Mouse (Mus musculus) left cerebral cortex, postnatal 25 days (tissue): ENCODE measurements around the gene Scp2. TPM values are rescaled to one million over a fixed set of nuclear protein-coding genes. Genes with fewer than 3 reads are reported as not detected.
"Not testable (repeated sequence)": the region's sequence is repeated elsewhere in the genome, so short reads cannot be mapped to it uniquely, and the experiment has no call there.

ENCODE experiments used
- DNase-seq, 2 experiments: peaks; one replicate each; pipeline ENCODE4 v3.0.0; 2022; ENCODE audit warnings: low spot score in 2 of 2, mixed read lengths in 1 of 2
- intact Hi-C: fragments of 180-260 bp; cut with DNase I; formaldehyde crosslinking; loops from one replicate; pipeline ENCODE4 v1.15.1; 2025
- total RNA-seq, 2 experiments: library from RNA; stranded (reverse); gene quantifications; 2 replicates each; pipeline ENCODE4 v1.2.3; 2021

Gene Scp2
- total RNA-seq, result 100 to 1,000 TPM; 101 to 105 TPM

DNA sequence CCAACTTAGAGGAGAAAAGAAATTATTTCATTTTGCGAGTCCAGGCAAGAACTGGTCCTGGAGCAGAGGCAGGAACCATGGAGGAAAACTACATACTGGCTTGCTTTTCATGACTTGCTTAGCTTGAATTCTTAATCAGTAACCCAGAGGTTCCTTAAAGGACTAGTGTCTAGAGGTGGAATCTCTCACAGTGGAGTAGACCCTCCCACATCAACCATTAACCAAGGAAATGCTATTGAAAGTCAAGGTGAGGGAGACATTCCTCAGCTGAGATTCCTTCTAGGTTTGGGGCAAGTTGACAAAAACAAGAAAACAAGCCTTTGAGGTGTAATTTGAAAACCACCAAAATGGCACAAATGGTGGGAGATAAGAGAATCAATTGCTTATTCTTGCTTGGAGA, at the start of gene Scp2:
TSS of gene Scp2 (minus strand) at position 119 of the 400 bp plus-strand sequence.
- intact Hi-C loops, result no loop called here
- no peak for DNase-seq

- DNase-seq, result no peak
- intact Hi-C loops, result no loop called here
Measured at GRCm38 (mm10) chr4:108192821-108193323, 48.1 kb upstream of the Scp2 start.

GRCm38 (mm10) chr4:108182278-108182677, 37.5 kb upstream of the Scp2 start:
- no peak for DNase-seq
- intact Hi-C loops, result no loop called here

- intact Hi-C loops, result no loop called here
- no peak for DNase-seq
Measured at GRCm38 (mm10) chr4:108168056-108168455, 23.3 kb upstream of the Scp2 start.

GRCm38 (mm10) chr4:108166874-108167273, 22.1 kb upstream of the Scp2 start:
- intact Hi-C loops, result no loop called here

GRCm38 (mm10) chr4:108165152-108165895, 20.5 kb upstream of the Scp2 start, which contains the start of gene Echdc2:
Echdc2 (plus strand) TSS chr4:108165437.
- intact Hi-C loops, result no loop called here
- peak in 1 of 2 experiments; percentile 10 for DNase-seq

More at GRCm38 (mm10) chr4:108166874-108167273, 22.1 kb upstream of the Scp2 start:
- peak in 1 of 2 experiments; percentile 46 for DNase-seq

DNA sequence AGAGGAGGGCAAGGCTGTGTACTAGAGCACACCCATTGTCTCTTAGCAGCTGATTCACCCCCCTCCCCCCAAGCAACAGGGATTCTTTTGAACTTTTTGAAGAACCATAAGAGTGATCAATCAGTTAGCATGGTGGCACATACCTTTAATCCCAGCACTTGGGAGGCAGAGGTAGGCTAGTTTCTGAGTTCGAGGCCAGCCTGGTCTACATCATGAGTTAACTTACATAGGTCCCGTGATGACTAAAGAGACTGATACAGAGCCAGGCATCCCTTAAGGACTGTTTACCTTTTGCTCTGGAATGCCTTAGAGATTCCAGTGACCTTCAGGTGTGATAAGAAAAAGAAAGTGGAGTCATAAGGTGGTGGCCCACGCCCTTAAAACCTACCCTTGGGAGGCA, 18.5 kb upstream of the Scp2 start:
- DNase-seq, result no peak
- intact Hi-C loops, result no loop called here

GRCm38 (mm10) chr4:108161936-108162335, 17.1 kb upstream of the Scp2 start:
- DNase-seq, result no peak
- intact Hi-C loops, result no loop called here

DNA sequence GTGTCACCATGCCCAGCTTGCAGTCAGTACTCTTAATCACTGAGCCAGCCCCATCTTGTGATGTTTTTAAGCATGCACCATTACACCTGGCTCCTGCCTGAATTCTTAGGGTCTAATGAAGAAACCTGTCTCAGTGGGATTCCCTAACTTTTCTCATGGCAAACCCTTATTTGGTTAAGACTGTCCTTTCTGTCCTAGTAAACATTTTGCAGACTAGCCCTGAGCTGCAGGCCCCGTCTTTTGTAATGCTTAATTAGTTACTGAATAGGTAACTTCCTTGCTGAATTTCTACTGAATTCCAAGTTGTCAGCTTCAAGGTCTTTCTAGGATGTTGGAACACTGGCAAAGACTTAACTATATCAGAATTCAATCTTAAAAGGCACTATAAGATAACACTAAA, 10.3 kb upstream of the Scp2 start:
- intact Hi-C loops, DNase-seq: not testable (repeated sequence)

DNA sequence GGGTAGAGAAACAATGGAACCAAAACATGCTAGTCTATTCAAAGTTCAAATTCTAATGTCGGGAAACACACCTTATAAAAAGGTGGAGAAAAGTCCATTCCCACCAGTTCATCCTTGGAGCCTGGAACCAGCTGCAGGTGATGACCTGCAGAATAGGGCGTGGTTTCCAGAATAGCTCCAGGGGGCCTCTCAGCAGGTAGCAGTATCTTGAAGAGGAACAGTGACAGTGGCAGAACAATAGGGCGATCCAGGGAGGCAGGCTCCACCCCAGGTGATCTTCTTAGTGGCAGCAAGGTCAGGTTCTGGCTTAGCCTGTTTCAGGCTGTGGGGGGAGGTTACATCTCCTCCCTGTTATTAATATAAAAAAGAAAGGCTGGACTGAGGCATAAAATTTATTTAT, 756 bp upstream of the Scp2 start:
- intact Hi-C loops, DNase-seq: not testable (repeated sequence)

- DNase-seq, result no peak
- intact Hi-C loops, result no loop called here
Measured at GRCm38 (mm10) chr4:108143778-108144177, 1.0 kb downstream of the Scp2 start.

- intact Hi-C loops, DNase-seq: not testable (repeated sequence)
Measured at GRCm38 (mm10) chr4:108143178-108143577, 1.6 kb downstream of the Scp2 start.

GRCm38 (mm10) chr4:108136938-108137337, 7.9 kb downstream of the Scp2 start:
- DNase-seq, result no peak
- intact Hi-C loops, result no loop called here

DNA sequence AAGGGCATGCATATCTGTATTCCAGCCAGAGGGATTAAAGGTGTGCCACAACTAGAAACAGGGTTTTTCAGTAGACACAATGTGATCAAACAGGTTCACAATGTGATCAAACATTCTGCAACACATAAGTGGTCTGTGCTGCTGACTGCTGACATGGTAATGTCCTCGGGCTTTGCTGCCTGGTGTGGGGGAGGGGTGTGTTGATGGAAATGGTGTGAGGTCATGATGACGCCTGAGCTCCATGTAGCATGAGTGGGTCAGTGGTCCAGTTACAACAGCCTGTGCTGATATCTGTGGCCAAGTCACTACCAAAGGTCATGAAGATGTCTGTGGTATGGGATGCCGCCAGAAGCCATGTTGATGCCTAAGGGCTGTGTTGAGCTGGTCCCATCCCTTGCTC, 14.3 kb downstream of the Scp2 start:
- intact Hi-C loops, result no loop called here
- DNase-seq, result no peak

- no peak for DNase-seq
- intact Hi-C loops, result no loop called here
Measured at GRCm38 (mm10) chr4:108128339-108128738, 16.5 kb downstream of the Scp2 start.

DNA sequence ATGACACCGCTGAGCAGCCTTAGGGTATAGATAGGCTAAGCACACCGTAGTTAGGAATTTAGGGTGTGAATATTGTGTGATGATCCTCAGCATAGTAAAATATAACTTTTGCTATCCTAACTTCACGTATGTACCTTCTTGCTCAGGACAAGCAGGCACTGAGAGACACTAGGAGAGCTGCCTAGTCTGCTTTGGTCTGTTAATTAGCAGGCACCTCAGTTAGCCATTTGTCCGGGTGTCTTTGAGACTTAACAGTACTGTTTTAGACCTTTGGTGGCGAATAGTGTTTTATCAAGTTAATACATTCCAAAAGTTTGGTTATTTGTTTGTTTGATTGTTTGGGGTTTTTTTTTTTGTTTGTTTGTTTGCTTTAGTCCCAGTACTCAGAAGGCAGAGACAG, 17.3 kb downstream of the Scp2 start:
- intact Hi-C loops, result no loop called here
- DNase-seq, result no peak

- intact Hi-C loops, result no loop called here
- no peak for DNase-seq
Measured at GRCm38 (mm10) chr4:108126260-108126659, 18.5 kb downstream of the Scp2 start.

DNA sequence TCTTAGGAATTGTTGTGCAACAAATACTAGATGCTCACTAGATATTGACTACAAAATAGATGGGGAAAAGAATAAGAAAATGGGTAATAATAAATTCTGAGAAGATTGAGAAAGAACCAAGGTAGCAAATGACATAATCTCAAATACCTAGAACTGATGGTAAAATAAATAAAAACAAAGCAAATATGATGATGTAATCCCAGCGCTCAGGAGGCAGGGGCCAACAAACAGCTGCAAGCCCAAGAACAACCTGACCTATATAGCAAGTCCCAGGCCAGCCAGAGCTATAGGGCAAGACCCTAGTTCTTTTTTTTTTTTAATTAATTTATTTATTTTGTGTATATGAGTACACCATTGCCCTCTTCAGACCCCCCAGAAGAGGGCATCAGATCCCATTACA, 20.7 kb downstream of the Scp2 start:
- no peak for DNase-seq
- intact Hi-C loops, result no loop called here

GRCm38 (mm10) chr4:108117924-108118876, 26.6 kb downstream of the Scp2 start:
- intact Hi-C loops, result loop anchor here (5.0 kb wide), 2 partner anchors 131 to 181 kb away; no protein-coding TSS in a partner anchor
- peak; percentile 90 to 95 for DNase-seq

GRCm38 (mm10) chr4:108117488-108117887, 27.3 kb downstream of the Scp2 start:
- peak in 1 of 2 experiments; percentile 18 for DNase-seq
- intact Hi-C loops, result loop anchor here (5.0 kb wide), 2 partner anchors 130 to 180 kb away; no protein-coding TSS in a partner anchor
